Mouse (Mus musculus) brain, adult 2 months (tissue): ENCODE data around the gene Tgtp2.
"Not testable (repeated sequence)": the region's sequence is repeated elsewhere in the genome, so short reads cannot be mapped to it uniquely, and the experiment has no call there.

Experiments
- DNase-seq: peaks from one replicate; pipeline ENCODE4 v3.0.0; 2011; ENCODE audit warnings: low read depth, low spot score

The Tgtp2 gene

GRCm38 (mm10) chr11:49063713-49064469 is at the start of gene Tgtp2:
Gene Tgtp2, minus strand, starts transcription at chr11:49064206.
- DNase-seq = not testable (repeated sequence)

- peak; percentile 59 for DNase-seq
These were observed 48.7 kb upstream of the Tgtp2 start for GRCm38 (mm10) chr11:49112624-49113219.

GRCm38 (mm10) chr11:49111000-49111399 is 47.0 kb upstream of the Tgtp2 start:
- peak; percentile 48 for DNase-seq

GRCm38 (mm10) chr11:49108833-49109232 is 44.8 kb upstream of the Tgtp2 start:
- peak; percentile 56 for DNase-seq

GRCm38 (mm10) chr11:49107650-49108537 is 43.9 kb upstream of the Tgtp2 start:
- DNase-seq = peak; percentile 25

GRCm38 (mm10) chr11:49105752-49106151 is 41.7 kb upstream of the Tgtp2 start:
- no peak for DNase-seq

GRCm38 (mm10) chr11:49103047-49103693 is 39.2 kb upstream of the Tgtp2 start:
- peak; percentile 89 for DNase-seq

- no peak for DNase-seq
These were observed 37.5 kb upstream of the Tgtp2 start for GRCm38 (mm10) chr11:49101500-49101899.

GRCm38 (mm10) chr11:49100409-49100808 is 36.4 kb upstream of the Tgtp2 start:
- no peak for DNase-seq

GRCm38 (mm10) chr11:49095367-49095766 is 31.4 kb upstream of the Tgtp2 start:
- DNase-seq = no peak

GRCm38 (mm10) chr11:49093861-49094660 is 30.1 kb upstream of the Tgtp2 start:
- no peak for DNase-seq

- no peak for DNase-seq
These were observed 28.8 kb upstream of the Tgtp2 start for GRCm38 (mm10) chr11:49092786-49093185.

GRCm38 (mm10) chr11:49092053-49092586 is 28.1 kb upstream of the Tgtp2 start:
- no peak for DNase-seq

- no peak for DNase-seq
These were observed 27.2 kb upstream of the Tgtp2 start for GRCm38 (mm10) chr11:49091171-49091570.

GRCm38 (mm10) chr11:49090551-49090950 is 26.5 kb upstream of the Tgtp2 start:
- no peak for DNase-seq

- DNase-seq = no peak
These were observed 25.9 kb upstream of the Tgtp2 start for GRCm38 (mm10) chr11:49089735-49090507.

GRCm38 (mm10) chr11:49088990-49089652 is 25.1 kb upstream of the Tgtp2 start:
- DNase-seq = no peak

- no peak for DNase-seq
These were observed 24.0 kb upstream of the Tgtp2 start for GRCm38 (mm10) chr11:49087830-49088616.
